Mouse (Mus musculus): Measurements from ENCODE around the gene Cnga1. TPM values are rescaled to one million over a fixed set of nuclear protein-coding genes. Genes with fewer than 3 reads are reported as not detected.
"Not testable (repeated sequence)": the region's sequence is repeated elsewhere in the genome, so short reads cannot be mapped to it uniquely, and the experiment has no call there.

Cnga1 gene
- polyA plus RNA-seq, 1 experiment from 2014 or later: not detected

DNA sequence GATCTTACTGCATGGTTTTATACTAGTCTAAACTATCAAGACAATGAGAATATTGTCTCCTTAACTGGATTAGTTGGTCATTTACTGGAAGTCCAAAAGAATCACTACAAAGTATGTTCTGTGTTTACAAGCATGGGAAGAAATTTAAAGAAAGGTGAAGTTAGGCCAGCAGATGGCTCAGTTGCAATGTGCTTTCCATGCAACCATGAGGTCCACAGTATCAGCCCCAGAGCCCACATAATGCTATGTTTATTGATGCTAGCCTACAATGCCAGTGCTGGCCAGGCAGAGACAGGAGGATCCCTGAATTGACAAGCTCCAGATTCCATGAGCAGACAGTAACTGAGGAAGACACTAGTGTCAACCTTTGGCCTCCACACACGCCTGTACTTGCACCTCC lies 23.1 kb downstream of the Cnga1 start:
- Histone ChIP-seq H3K27me3 (ENCODE audit: control insufficient read depth, insufficient read depth, low read length) (no peaks in the 10 kb centered on the region), H3K9ac (ENCODE audit: low read length) (no peak overlapping the region), H3K9me3 (replicated peaks; ENCODE audit: control insufficient read depth, low read length) (no peaks in the 10 kb centered on the region), H3K4me2 (ENCODE audit: low read depth, low read length) (no peak overlapping the region), H3K36me3 (ENCODE audit: control insufficient read depth, insufficient read depth, low read length) (no peaks in the 10 kb centered on the region), H3K4me1 (ENCODE audit: control insufficient read depth, insufficient read depth, low read length) (no peaks in the 10 kb centered on the region), H3K4me3 (replicated peaks; ENCODE audit: low read length) (no peak overlapping the region), H3K27ac (ENCODE audit: low read length) (no peak overlapping the region)
- 83% methylated on average over 1 of the region's 1 CpGs for WGBS
- no peak for ATAC-seq (ENCODE audit: insufficient read depth, low FRiP score)

DNA sequence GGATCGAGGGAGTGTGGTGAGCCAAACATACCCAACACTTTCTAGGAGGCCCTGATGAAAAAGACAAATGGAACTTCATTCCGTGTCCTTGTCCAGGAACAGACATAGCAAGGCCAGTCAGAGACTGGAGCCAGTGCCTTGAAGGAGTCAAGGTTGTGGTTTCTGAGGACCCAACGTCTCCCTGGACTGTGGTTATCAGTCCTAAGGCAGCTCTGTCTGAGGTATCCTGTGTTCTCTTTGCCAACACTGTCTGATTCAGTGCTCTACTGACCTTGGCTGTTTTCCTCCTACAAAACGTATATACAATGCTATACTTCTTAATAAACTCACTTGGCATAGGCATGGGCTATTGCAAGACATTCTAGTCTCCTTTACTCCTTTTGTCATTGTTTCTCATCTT lies 26.7 kb downstream of the Cnga1 start:
- WGBS: 86% methylated on average over 4 of the region's 4 CpGs
- no peak overlapping the region for H3K9ac ChIP-seq (ENCODE audit: low read length)
- ATAC-seq (ENCODE audit: insufficient read depth, low FRiP score): no peak

DNA sequence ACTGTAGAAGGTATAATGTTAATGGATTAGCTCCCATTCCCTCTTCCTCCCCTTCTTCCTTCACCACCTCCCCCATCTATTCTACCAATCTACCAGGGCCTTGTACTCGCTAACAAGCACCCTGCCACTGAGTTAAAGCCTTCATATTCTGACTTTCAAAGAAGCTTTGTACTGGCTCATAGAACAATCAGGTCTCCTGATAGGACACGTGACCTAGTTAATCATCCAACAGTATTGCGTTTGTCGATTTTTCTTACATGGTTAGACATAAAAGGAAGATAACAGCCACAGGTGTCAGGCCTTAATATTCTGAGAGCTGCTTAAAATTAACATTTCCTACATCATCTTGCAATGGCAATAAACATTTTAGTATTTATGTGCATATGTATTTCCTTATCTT lies 40.9 kb downstream of the Cnga1 start:
- Histone ChIP-seq H3K4me2 (ENCODE audit: low read depth, low read length) (no peak overlapping the region), H3K27ac (ENCODE audit: low read length) (no peak overlapping the region), H3K27me3 (ENCODE audit: control insufficient read depth, insufficient read depth, low read length) (no peaks in the 10 kb centered on the region), H3K4me1 (ENCODE audit: control insufficient read depth, insufficient read depth, low read length) (no peaks in the 10 kb centered on the region), H3K9ac (ENCODE audit: low read length) (no peak overlapping the region), H3K36me3 (ENCODE audit: control insufficient read depth, insufficient read depth, low read length) (no peaks in the 10 kb centered on the region), H3K9me3 (replicated peaks; ENCODE audit: control insufficient read depth, low read length) (no peaks in the 10 kb centered on the region), H3K4me3 (replicated peaks; ENCODE audit: low read length) (no peak overlapping the region)
- 65% methylated on average over 4 of the region's 4 CpGs for WGBS
- no peak for ATAC-seq (ENCODE audit: insufficient read depth, low FRiP score)

More for the DNA sequence above, 26.7 kb downstream of the Cnga1 start:
- Histone ChIP-seq H3K4me3 (replicated peaks; ENCODE audit: low read length) (no peak overlapping the region), H3K27ac (ENCODE audit: low read length) (no peak overlapping the region), H3K9me3 (replicated peaks; ENCODE audit: control insufficient read depth, low read length) (no peaks in the 10 kb centered on the region), H3K4me2 (ENCODE audit: low read depth, low read length) (no peak overlapping the region), H3K4me1 (ENCODE audit: control insufficient read depth, insufficient read depth, low read length) (no peaks in the 10 kb centered on the region), H3K36me3 (ENCODE audit: control insufficient read depth, insufficient read depth, low read length) (no peaks in the 10 kb centered on the region), H3K27me3 (ENCODE audit: control insufficient read depth, insufficient read depth, low read length) (no peaks in the 10 kb centered on the region)

DNA sequence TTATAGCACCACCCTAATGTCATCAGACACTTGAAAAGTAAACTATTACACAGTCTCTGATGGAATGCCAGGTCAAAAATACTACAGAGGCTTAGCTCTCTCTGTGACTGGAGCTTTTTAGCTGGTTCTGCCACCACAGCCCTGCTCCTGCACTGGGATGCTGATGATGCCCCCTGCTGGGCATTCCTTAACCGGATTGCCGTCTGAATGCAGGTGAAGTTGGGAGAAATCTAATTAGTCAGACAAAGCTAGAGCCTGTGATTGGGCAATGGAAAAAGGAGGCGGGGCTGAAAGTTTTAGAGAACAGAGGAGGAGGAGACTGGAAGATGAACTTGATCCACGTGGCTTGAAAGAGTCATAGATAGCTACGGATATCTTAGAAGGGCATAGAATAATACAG lies 43.1 kb downstream of the Cnga1 start:
- Histone ChIP-seq H3K4me2 (ENCODE audit: low read depth, low read length) (no peak overlapping the region), H3K9ac (ENCODE audit: low read length) (no peak overlapping the region), H3K4me3 (replicated peaks; ENCODE audit: low read length) (no peak overlapping the region), H3K27me3 (ENCODE audit: control insufficient read depth, insufficient read depth, low read length) (no peaks in the 10 kb centered on the region), H3K36me3 (ENCODE audit: control insufficient read depth, insufficient read depth, low read length) (no peaks in the 10 kb centered on the region), H3K27ac (ENCODE audit: low read length) (no peak overlapping the region), H3K4me1 (ENCODE audit: control insufficient read depth, insufficient read depth, low read length) (no peaks in the 10 kb centered on the region), H3K9me3 (replicated peaks; ENCODE audit: control insufficient read depth, low read length) (no peaks in the 10 kb centered on the region)
- ATAC-seq (ENCODE audit: insufficient read depth, low FRiP score): peak; percentile 64; the same call in 1 of the 2 replicates
- 11% methylated on average over 5 of the region's 5 CpGs for WGBS

DNA sequence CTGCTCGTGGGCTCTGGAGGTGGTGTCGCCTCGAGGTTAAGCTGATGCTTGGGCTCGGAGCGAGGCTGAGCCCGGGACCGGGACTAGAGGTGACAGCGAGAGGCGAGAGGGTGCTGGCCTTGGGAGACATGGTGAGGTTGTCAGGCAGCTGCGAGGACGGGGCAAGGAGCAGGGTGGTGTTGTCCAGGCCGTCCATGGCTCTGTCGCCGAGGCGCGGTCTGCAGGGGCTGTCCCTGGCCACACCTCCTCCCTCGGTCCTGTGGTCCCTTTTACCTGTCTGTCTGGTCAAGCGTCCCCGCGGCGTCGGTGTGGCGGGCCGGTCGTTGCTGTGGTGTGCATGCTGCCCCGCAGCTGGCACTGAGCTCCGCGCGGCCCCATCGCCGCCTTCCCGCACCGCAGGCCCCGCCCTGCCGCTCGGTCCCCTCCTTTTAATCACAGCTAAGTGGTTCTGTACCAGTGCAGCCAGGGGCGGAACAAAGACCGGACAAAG lies 56.8 kb downstream of the Cnga1 start, which contains the start of gene Gm5868:
Gene Gm5868 (minus strand): TSS at position 360 of the 490 bp plus-strand sequence.
- Histone ChIP-seq H3K9me3 (replicated peaks; ENCODE audit: control insufficient read depth, low read length) (no peaks in the 10 kb centered on the region), H3K27me3 (ENCODE audit: control insufficient read depth, insufficient read depth, low read length) (no peaks in the 10 kb centered on the region; the same call in none of the 2 replicates), H3K4me1 (ENCODE audit: control insufficient read depth, insufficient read depth, low read length) (0 out of 2 replicates have a peak, but pooled peaks cover 2% of the 10 kb centered on the region), H3K36me3 (ENCODE audit: control insufficient read depth, insufficient read depth, low read length) (no peaks in the 10 kb centered on the region), H3K4me2 (ENCODE audit: low read depth, low read length) (peak within 1 kb of the TSS; percentile 56), H3K4me3 (replicated peaks; ENCODE audit: low read length) (peak within 1 kb of the TSS; percentile 42), H3K27ac (ENCODE audit: low read length) (no peak within 1 kb of the TSS), H3K9ac (ENCODE audit: low read length) (peak within 1 kb of the TSS; percentile 46; the same call in 1 of the 2 replicates)
- ATAC-seq (ENCODE audit: insufficient read depth, low FRiP score): no peak
- WGBS: 2% methylated on average over 33 of the region's 38 CpGs

DNA sequence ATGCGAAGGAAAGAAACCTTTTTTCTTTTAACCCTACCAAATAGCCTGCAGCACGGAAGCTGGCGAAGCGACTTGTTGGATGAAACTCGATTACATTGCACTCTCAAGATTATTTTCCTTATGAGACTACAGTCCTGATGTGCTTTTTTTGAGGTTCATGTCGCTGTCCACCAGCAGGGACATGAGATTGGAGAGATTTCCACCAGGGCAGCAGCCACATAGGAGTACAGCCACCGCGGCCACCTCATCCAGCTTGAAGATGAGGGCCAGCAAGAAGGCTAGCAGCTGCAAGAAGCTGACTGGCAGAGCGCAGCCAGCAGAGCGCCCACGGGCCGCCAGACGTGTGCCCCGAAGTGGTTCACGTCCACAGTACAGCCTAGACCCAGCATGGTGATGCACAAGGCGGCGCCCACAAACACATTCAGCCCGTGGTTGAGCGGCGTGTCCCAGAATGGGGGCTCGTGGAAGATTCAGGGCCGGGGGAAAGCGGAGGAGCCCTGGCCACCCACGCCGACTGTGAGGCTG lies 57.3 kb downstream of the Cnga1 start:
- H3K4me1 ChIP-seq (ENCODE audit: control insufficient read depth, insufficient read depth, low read length); ATAC-seq (ENCODE audit: insufficient read depth, low FRiP score); H3K27ac ChIP-seq (ENCODE audit: low read length); H3K36me3 ChIP-seq (ENCODE audit: control insufficient read depth, insufficient read depth, low read length); H3K9me3 ChIP-seq (replicated peaks; ENCODE audit: control insufficient read depth, low read length); H3K27me3 ChIP-seq (ENCODE audit: control insufficient read depth, insufficient read depth, low read length): not testable (repeated sequence)
- H3K4me2 ChIP-seq (ENCODE audit: low read depth, low read length): peak overlapping the region; percentile 56
- 39% methylated on average over 25 of the region's 25 CpGs for WGBS
- H3K9ac ChIP-seq (ENCODE audit: low read length): peak overlapping the region; percentile 46; the same call in 1 of the 2 replicates
- H3K4me3 ChIP-seq (replicated peaks; ENCODE audit: low read length): peak overlapping the region; percentile 42

DNA sequence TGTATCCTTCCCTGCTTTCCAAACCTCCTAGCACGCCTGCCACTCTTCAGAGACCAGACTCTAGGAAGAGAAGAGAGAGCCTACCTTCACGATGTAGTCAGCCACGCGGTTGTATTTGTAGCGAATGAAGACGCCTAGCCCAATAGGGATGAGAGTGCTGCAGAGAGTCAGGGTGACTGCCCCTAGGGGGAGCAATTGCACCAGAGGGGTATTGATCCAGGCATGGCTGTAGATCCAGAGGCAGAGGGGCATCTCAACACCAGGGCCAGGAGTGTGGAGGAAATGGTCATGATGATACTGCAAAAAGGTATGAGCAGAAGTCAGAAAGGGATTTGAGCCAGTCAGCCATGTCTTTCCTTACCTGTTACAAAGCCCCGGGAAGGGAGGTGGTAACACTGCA lies 58.0 kb downstream of the Cnga1 start:
- H3K4me2 ChIP-seq (ENCODE audit: low read depth, low read length); H3K4me3 ChIP-seq (replicated peaks; ENCODE audit: low read length); H3K27me3 ChIP-seq (ENCODE audit: control insufficient read depth, insufficient read depth, low read length); H3K4me1 ChIP-seq (ENCODE audit: control insufficient read depth, insufficient read depth, low read length); H3K27ac ChIP-seq (ENCODE audit: low read length); H3K36me3 ChIP-seq (ENCODE audit: control insufficient read depth, insufficient read depth, low read length); ATAC-seq (ENCODE audit: insufficient read depth, low FRiP score); H3K9me3 ChIP-seq (replicated peaks; ENCODE audit: control insufficient read depth, low read length); H3K9ac ChIP-seq (ENCODE audit: low read length): not testable (repeated sequence)
- 34% methylated on average over 7 of the region's 7 CpGs for WGBS

DNA sequence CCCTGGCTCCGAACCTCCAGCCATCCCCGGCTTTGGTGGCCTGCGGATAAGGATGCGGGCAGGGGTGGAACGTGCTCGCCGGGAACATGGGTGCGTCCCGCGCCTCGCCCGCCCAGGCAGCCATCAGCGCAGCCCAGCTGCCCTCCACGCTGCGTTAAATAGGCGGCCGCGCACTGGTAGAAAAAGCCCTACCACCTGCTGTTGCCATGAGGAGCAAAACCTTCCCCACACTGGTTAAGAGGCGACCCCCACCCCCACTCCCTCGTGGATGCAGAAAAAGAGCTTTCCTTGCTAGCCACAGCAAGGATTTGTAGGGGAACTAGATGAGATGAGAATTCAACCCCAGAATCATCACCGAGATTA lies 63.1 kb downstream of the Cnga1 start, which contains the start of gene Zar1:
Gene Zar1 (minus strand): TSS at position 285 of the 363 bp plus-strand sequence.
- H3K27me3 ChIP-seq (ENCODE audit: control insufficient read depth, insufficient read depth, low read length): peaks cover 11% of the 10 kb centered on the region
- H3K27ac ChIP-seq (ENCODE audit: low read length); H3K9me3 ChIP-seq (replicated peaks; ENCODE audit: control insufficient read depth, low read length); H3K4me1 ChIP-seq (ENCODE audit: control insufficient read depth, insufficient read depth, low read length); H3K36me3 ChIP-seq (ENCODE audit: control insufficient read depth, insufficient read depth, low read length): not testable (repeated sequence)
- H3K9ac ChIP-seq (ENCODE audit: low read length): peak within 1 kb of the TSS; percentile 53
- 13% methylated on average over 17 of the region's 21 CpGs for WGBS
- peak; percentile 47; the same call in 1 of the 2 replicates for ATAC-seq (ENCODE audit: insufficient read depth, low FRiP score)
- peak within 1 kb of the TSS; percentile 81 for H3K4me2 ChIP-seq (ENCODE audit: low read depth, low read length)
- peak within 1 kb of the TSS; percentile 50 for H3K4me3 ChIP-seq (replicated peaks; ENCODE audit: low read length)

DNA sequence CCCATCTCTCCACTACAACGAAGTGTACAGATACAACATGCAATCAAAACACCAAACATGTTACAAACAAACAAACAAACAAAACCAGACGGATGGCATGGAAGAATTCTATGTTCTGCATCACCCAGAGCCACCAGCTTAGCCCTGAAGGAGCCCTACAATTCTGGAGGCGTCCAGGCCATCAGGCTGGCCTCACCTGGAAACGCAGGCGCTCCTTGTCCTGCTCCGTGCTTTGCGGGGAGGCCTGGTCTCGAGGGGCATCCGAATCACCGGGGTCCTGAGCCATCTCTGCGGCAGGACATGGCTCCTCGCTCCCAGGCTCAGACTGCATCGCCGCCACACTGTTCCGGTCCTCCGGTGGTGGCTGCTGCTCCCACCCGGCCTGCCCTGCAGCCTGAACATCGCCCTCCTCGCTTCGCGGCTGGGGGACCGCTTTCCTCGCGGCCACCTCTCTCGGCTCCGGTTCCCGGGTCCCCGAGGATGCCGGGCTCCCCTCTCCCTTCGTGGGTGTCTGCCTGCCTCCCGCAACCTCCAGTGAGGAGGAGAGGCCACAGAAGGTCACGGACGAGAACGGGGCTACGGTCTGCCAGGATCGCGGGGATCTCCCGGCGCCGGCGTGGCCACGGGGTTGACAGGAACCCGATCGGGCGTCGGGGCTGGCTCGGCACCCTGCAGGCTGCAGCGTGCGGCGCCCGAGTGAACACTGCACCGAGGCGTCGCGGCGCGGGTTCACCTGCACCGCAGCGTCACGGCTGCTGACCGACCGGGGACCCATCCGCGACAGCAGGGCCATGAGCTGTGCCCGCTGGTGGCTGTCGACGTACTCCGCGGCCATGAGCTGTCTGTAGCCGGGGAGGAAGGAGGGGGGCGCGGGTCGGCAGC lies 63.7 kb downstream of the Cnga1 start:
- peak; percentile 71 for ATAC-seq (ENCODE audit: insufficient read depth, low FRiP score)
- H3K27ac ChIP-seq (ENCODE audit: low read length); H3K9me3 ChIP-seq (replicated peaks; ENCODE audit: control insufficient read depth, low read length); H3K36me3 ChIP-seq (ENCODE audit: control insufficient read depth, insufficient read depth, low read length); H3K4me1 ChIP-seq (ENCODE audit: control insufficient read depth, insufficient read depth, low read length): not testable (repeated sequence)
- peak overlapping the region; percentile 53 for H3K9ac ChIP-seq (ENCODE audit: low read length)
- peak overlapping the region; percentile 81 for H3K4me2 ChIP-seq (ENCODE audit: low read depth, low read length)
- WGBS: 5% methylated on average over 57 of the region's 73 CpGs
- H3K27me3 ChIP-seq (ENCODE audit: control insufficient read depth, insufficient read depth, low read length): peaks cover 11% of the 10 kb centered on the region
- H3K4me3 ChIP-seq (replicated peaks; ENCODE audit: low read length): peak overlapping the region; percentile 50
